ENCODE assay signal across 8 mouse cellular contexts in the genomic region with DNA sequence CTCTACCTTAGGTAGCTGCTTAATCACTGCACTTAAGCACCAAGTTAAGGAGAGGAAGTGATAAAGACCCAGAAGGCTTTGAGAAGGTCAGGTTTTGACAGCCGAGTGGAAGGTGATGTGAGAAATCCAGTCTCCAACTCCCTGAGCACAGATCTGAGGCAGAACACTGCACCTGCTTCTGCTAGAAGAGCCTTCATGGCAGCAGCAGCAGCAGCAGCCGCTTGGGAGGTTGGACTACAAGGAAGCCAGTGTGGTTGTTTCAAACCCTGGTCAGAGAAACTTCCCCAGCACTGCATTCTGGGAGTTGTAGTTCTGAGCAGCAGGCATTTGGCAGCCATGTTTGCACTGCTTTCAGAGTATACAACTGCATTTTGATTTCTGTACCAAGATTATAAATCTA.
DNase-seq lines count a peak whose midpoint lies in the region; ATAC-seq lines count a peak whose summit lies in the region.

No protein-coding gene starts in this region.

- H3K27ac ChIP-seq in forebrain, embryonic 12.5 days, result no peak overlapping the region
- peak overlapping the region; percentile 72 for H3K27ac ChIP-seq in hindbrain, embryonic 10.5 days

- peaks cover 14% of the 10 kb centered on the region for H3K4me1 ChIP-seq in forebrain, embryonic 12.5 days
- H3K4me1 ChIP-seq in hindbrain, embryonic 10.5 days (replicated peaks), result peaks cover 16% of the 10 kb centered on the region

- peak overlapping the region; percentile 25; the same call in 1 of the 2 replicates for H3K9ac ChIP-seq in forebrain, embryonic 12.5 days

- no peaks in the 10 kb centered on the region for H3K36me3 ChIP-seq in forebrain, embryonic 12.5 days (replicated peaks)
- no peaks in the 10 kb centered on the region for H3K36me3 ChIP-seq in hindbrain, embryonic 10.5 days

- peak overlapping the region; percentile 19 for H3K4me3 ChIP-seq in forebrain, embryonic 12.5 days (replicated peaks)
- H3K4me3 ChIP-seq in hindbrain, embryonic 10.5 days, result peak overlapping the region; percentile 36

- DNase-seq in A20 (ENCODE audit: low read depth, low spot score), result peak; percentile 85
- peak; percentile 72 for DNase-seq in T-cell, adult 2 months (ENCODE audit: low spot score)
- DNase-seq in hindbrain, embryonic 10.5 days (ENCODE audit: low spot score), result peak; percentile 56
- peak; percentile 69 to 75 for DNase-seq in layer of hippocampus, postnatal 36 days
- DNase-seq in lung, postnatal 10 days, result peak; percentile 69
- DNase-seq in retina, postnatal 1 day, result peak; percentile 88
- no peak for DNase-seq in ovary, postnatal 10 days (ENCODE audit: low spot score)

- WGBS in forebrain, embryonic 12.5 days, result 23% methylated on average over 2 of the region's 2 CpGs
- WGBS in hindbrain, embryonic 10.5 days, result 25% methylated on average over 2 of the region's 2 CpGs

- H3K4me2 ChIP-seq in forebrain, embryonic 12.5 days, result peak overlapping the region; percentile 37

- H3K9me3 ChIP-seq in forebrain, embryonic 12.5 days, result no peaks in the 10 kb centered on the region
- no peaks in the 10 kb centered on the region for H3K9me3 ChIP-seq in hindbrain, embryonic 10.5 days

- H3K27me3 ChIP-seq in forebrain, embryonic 12.5 days, result no peaks in the 10 kb centered on the region
- no peaks in the 10 kb centered on the region for H3K27me3 ChIP-seq in hindbrain, embryonic 10.5 days (ENCODE audit: insufficient read depth, poor library complexity, severe bottlenecking)

- ATAC-seq in forebrain, embryonic 12.5 days (ENCODE audit: low FRiP score), result peak; percentile 80
